In the genomic region with DNA sequence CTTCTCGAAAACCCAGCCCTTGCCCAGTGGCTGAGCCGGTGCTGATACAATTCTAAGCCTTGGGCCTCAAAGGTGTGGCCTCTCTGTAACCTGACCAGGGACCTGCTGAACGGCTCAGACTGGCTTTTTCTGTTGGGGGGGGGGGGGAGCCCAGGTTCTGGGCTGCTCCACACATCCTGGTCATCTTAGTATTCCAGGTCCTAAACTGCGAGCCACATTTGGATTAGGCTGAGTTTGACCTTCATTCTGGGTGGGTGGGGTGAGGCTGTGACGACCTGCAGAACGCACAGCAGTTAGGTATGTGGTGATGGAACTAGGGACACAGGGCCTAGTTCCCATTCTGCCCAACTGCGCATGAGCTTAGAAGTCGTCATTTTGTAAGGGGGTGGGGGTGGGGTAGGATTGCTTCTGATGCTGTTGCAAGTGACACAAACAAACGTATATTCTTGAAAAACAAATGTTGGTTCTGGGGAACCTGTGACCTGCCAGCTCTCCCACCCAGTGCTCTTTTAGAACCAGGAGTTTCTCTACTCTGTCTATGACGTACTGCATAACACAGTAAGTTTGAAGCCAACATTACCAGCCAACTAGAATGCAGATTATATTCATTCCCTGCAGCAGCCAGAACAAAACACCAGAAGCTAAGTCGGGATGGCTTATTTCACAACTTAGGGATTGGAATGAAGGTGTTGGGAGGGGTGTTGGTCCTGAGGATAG, we compare ENCODE assay signal across 13 mouse cellular contexts. TPM values are rescaled to one million over a fixed set of nuclear protein-coding genes. Genes with fewer than 3 reads are reported as not detected.
A peak's percentile ranks its signal among the peaks of the same experiment; 100 is the strongest.
DNase-seq lines count a peak whose midpoint lies in the region; ATAC-seq lines count a peak whose summit lies in the region.
"Had no signal": no experiment of that assay in that cellular context is flagged by ENCODE, and none has a peak within 500 bp of the region (broad histone marks: within the 10 kb centered on the region; RNA-seq: fewer than 3 reads in every experiment).

No protein-coding gene starts in this region.

- H3K27ac ChIP-seq in heart, embryonic 13.5 days (replicated peaks) = no peak overlapping the region; the same call in 1 of the 2 replicates
- 0 out of 2 replicates have a peak overlapping the region, but pooled peaks have one; percentile 4 for H3K27ac ChIP-seq in hindbrain, embryonic 14.5 days
- no peak overlapping the region for H3K27ac ChIP-seq in stomach, embryonic 15.5 days
- H3K27ac ChIP-seq: embryonic facial prominence, embryonic 15.5 days had no signal

- no peaks in the 10 kb centered on the region for H3K27me3 ChIP-seq in heart, embryonic 13.5 days (replicated peaks)
- no peaks in the 10 kb centered on the region for H3K27me3 ChIP-seq in megakaryocyte, embryonic 14.5 days (replicated peaks)
- H3K27me3 ChIP-seq in hindbrain, embryonic 14.5 days (ENCODE audit: control insufficient read depth, insufficient read depth, low read length) = no peaks in the 10 kb centered on the region
- H3K27me3 ChIP-seq in stomach, embryonic 15.5 days (replicated peaks) = no peaks in the 10 kb centered on the region
- H3K27me3 ChIP-seq: embryonic facial prominence, embryonic 15.5 days had no signal

- no peaks in the 10 kb centered on the region for H3K36me3 ChIP-seq in heart, embryonic 13.5 days
- H3K36me3 ChIP-seq in megakaryocyte, embryonic 14.5 days (replicated peaks; ENCODE audit: low read length) = no peaks in the 10 kb centered on the region
- H3K36me3 ChIP-seq in hindbrain, embryonic 14.5 days (replicated peaks; ENCODE audit: control insufficient read depth, insufficient read depth) = no peaks in the 10 kb centered on the region
- no peaks in the 10 kb centered on the region for H3K36me3 ChIP-seq in stomach, embryonic 15.5 days
- H3K36me3 ChIP-seq: embryonic facial prominence, embryonic 15.5 days had no signal

- no peaks in the 10 kb centered on the region for H3K9me3 ChIP-seq in heart, embryonic 13.5 days
- no peaks in the 10 kb centered on the region for H3K9me3 ChIP-seq in megakaryocyte, embryonic 14.5 days
- H3K9me3 ChIP-seq in hindbrain, embryonic 14.5 days (ENCODE audit: control insufficient read depth, low read length) = no peaks in the 10 kb centered on the region
- no peaks in the 10 kb centered on the region for H3K9me3 ChIP-seq in stomach, embryonic 15.5 days
- H3K9me3 ChIP-seq: embryonic facial prominence, embryonic 15.5 days had no signal

- peak overlapping the region; percentile 26; the same call in 1 of the 2 replicates for H3K4me2 ChIP-seq in heart, embryonic 13.5 days
- peak overlapping the region; percentile 26; the same call in 1 of the 2 replicates for H3K4me2 ChIP-seq in hindbrain, embryonic 14.5 days (replicated peaks)
- no peak overlapping the region for H3K4me2 ChIP-seq in stomach, embryonic 15.5 days
- H3K4me2 ChIP-seq: embryonic facial prominence, embryonic 15.5 days had no signal

- H3K9ac ChIP-seq in heart, embryonic 13.5 days = no peak overlapping the region
- no peak overlapping the region for H3K9ac ChIP-seq in hindbrain, embryonic 14.5 days
- H3K9ac ChIP-seq in stomach, embryonic 15.5 days = no peak overlapping the region
- H3K9ac ChIP-seq: embryonic facial prominence, embryonic 15.5 days had no signal

- ATAC-seq in heart, embryonic 13.5 days (ENCODE audit: extremely low read depth, insufficient number of reproducible peaks, low FRiP score, low TSS enrichment) = no peak
- ATAC-seq in megakaryocyte, adult 5-6 weeks (ENCODE audit: poor library complexity, severe bottlenecking) = no peak
- ATAC-seq in hindbrain, embryonic 14.5 days (ENCODE audit: low FRiP score) = no peak
- peak; percentile 70; the same call in 1 of the 2 replicates for ATAC-seq in stomach, embryonic 15.5 days (ENCODE audit: insufficient read depth, low FRiP score, low read depth)
- ATAC-seq: activated CD4-positive, CD25-positive, alpha-beta regulatory T cell, adult 4 months; CD4-positive, CD25-positive, alpha-beta regulatory T cell, adult 4 months; inflammation-experienced regulatory T-cells, adult 6 months had no signal

- no peak for DNase-seq in heart, postnatal 4 days
- DNase-seq in hindbrain, embryonic 14.5 days (ENCODE audit: low spot score) = no peak
- no peak for DNase-seq in adrenal gland, adult (ENCODE audit: inconsistent age in 2 of 2, low spot score in 1 of 2)
- DNase-seq in left cerebral cortex, adult 18-20 months (ENCODE audit: low spot score in 2 of 2) = no peak
- DNase-seq: cerebellum, adult 11 months had no signal

- no peak overlapping the region for H3K4me3 ChIP-seq in heart, embryonic 13.5 days
- H3K4me3 ChIP-seq in megakaryocyte, embryonic 14.5 days (replicated peaks) = peak overlapping the region; percentile 10
- H3K4me3 ChIP-seq in hindbrain, embryonic 14.5 days (replicated peaks; ENCODE audit: low read length) = no peak overlapping the region
- no peak overlapping the region for H3K4me3 ChIP-seq in stomach, embryonic 15.5 days (replicated peaks)
- H3K4me3 ChIP-seq: embryonic facial prominence, embryonic 15.5 days had no signal

- peaks cover 15% of the 10 kb centered on the region for H3K4me1 ChIP-seq in heart, embryonic 13.5 days
- H3K4me1 ChIP-seq in megakaryocyte, embryonic 14.5 days = peaks cover 35% of the 10 kb centered on the region
- 0 out of 2 replicates have a peak, but pooled peaks cover 5% of the 10 kb centered on the region for H3K4me1 ChIP-seq in hindbrain, embryonic 14.5 days (replicated peaks; ENCODE audit: control insufficient read depth, insufficient read depth, low read length)
- no peaks in the 10 kb centered on the region for H3K4me1 ChIP-seq in stomach, embryonic 15.5 days

- WGBS in heart, embryonic 13.5 days = 39% methylated on average over 11 of the region's 11 CpGs
- 38% methylated on average over 11 of the region's 11 CpGs for WGBS in hindbrain, embryonic 14.5 days
- 36% methylated on average over 11 of the region's 11 CpGs for WGBS in stomach, embryonic 15.5 days

RNA-seq across cellular contexts. Expression of a gene that starts 9.7 kb away (rescaled TPM):
- polyA plus RNA-seq in heart, embryonic 13.5 days (2015; fragmentation: Nextera tagmentation; extraction: Ambion mirVana) = 332 and 344 TPM in 2 replicates
- total RNA-seq in heart, postnatal 4 days (2021) = 100 to 1,000 TPM; 325 to 333 TPM
- polyA plus RNA-seq in megakaryocyte, embryonic 14.5 days (2012; ENCODE audit: insufficient read depth, low replicate concordance) = 32.1 and 75.8 TPM in 2 replicates
- total RNA-seq in megakaryocyte, adult 5-6 weeks (2015) = 322 and 341 TPM in 2 replicates
- total RNA-seq in megakaryocyte, adult 5-6 weeks (2017) = 148 and 202 TPM in 2 replicates
- 557 and 572 TPM in 2 replicates for polyA plus RNA-seq in hindbrain, embryonic 14.5 days (2014; fragmentation: Nextera tagmentation; extraction: Ambion mirVana)
- polyA plus RNA-seq in stomach, embryonic 15.5 days (2015; fragmentation: Nextera tagmentation; extraction: Ambion mirVana) = 362 and 379 TPM in 2 replicates
- total RNA-seq in left cerebral cortex, adult 18-20 months (2021) = 100 to 1,000 TPM; 459 to 474 TPM

RNA-seq across cellular contexts. Expression of a gene that starts 38.6 kb away (rescaled TPM):
- polyA plus RNA-seq in heart, embryonic 13.5 days (2015; fragmentation: Nextera tagmentation; extraction: Ambion mirVana) = 6.8 and 7.9 TPM in 2 replicates
- 10 to 100 TPM; 17.5 to 17.6 TPM for total RNA-seq in heart, postnatal 4 days (2021)
- 0.03 TPM in 1 of 2 replicates, not detected in the other for polyA plus RNA-seq in megakaryocyte, embryonic 14.5 days (2012; ENCODE audit: insufficient read depth, low replicate concordance)
- total RNA-seq in megakaryocyte, adult 5-6 weeks (2015) = not detected in 2 replicates
- total RNA-seq in megakaryocyte, adult 5-6 weeks (2017) = 0.24 TPM in 1 of 2 replicates, not detected in the other
- 8.7 and 9.1 TPM in 2 replicates for polyA plus RNA-seq in hindbrain, embryonic 14.5 days (2014; fragmentation: Nextera tagmentation; extraction: Ambion mirVana)
- 13.1 and 15.5 TPM in 2 replicates for polyA plus RNA-seq in stomach, embryonic 15.5 days (2015; fragmentation: Nextera tagmentation; extraction: Ambion mirVana)
- under 1 TPM; 0.35 to 0.73 TPM for total RNA-seq in left cerebral cortex, adult 18-20 months (2021)
- polyA plus RNA-seq: activated CD4-positive, CD25-positive, alpha-beta regulatory T cell, adult 4 months; inflammation-experienced regulatory T-cells, adult 6 months had no signal
